Mouse (Mus musculus): ENCODE measurements at regions not wholly inside any gene's neighbourhood (a gene's known extent, or its start where the extent isn't known, plus 50 kb on each side); places are given as distances from the start of the nearest gene placed in this dataset.
A peak's percentile ranks its signal among the peaks of the same experiment; 100 is the strongest.

GRCm38 (mm10) chr13:44360016-44360415, 369.3 kb upstream of the Jarid2 start:
- H3K27me3 ChIP-seq: peaks cover 25% of the 10 kb centered on the region

GRCm38 (mm10) chr13:44360725-44361290, 368.5 kb upstream of the Jarid2 start:
- 32% methylated on average over 15 of the region's 15 CpGs for WGBS
- no peak overlapping the region for H3K27ac ChIP-seq (replicated peaks)

More at GRCm38 (mm10) chr13:44360016-44360415, 369.3 kb upstream of the Jarid2 start:
- no peaks in the 10 kb centered on the region for H3K9me3 ChIP-seq
- ATAC-seq (ENCODE audit: low FRiP score, low read depth): no peak
- H3K4me3 ChIP-seq: no peak overlapping the region
- peaks cover 24% of the 10 kb centered on the region for H3K4me1 ChIP-seq
- H3K27ac ChIP-seq (replicated peaks): no peak overlapping the region
- H3K9ac ChIP-seq (replicated peaks): no peak overlapping the region
- no peaks in the 10 kb centered on the region for H3K36me3 ChIP-seq
- H3K4me2 ChIP-seq (replicated peaks): no peak overlapping the region
- 78% methylated on average over 5 of the region's 5 CpGs for WGBS

GRCm38 (mm10) chr13:44362293-44363005, 366.8 kb upstream of the Jarid2 start:
- no peak overlapping the region for H3K4me2 ChIP-seq (replicated peaks)
- 0 out of 2 replicates have a peak overlapping the region, but pooled peaks have one; percentile 31 for H3K9ac ChIP-seq (replicated peaks)
- H3K4me1 ChIP-seq: peaks cover 21% of the 10 kb centered on the region
- no peak overlapping the region for H3K27ac ChIP-seq (replicated peaks)
- WGBS: 43% methylated on average over 15 of the region's 15 CpGs
- H3K9me3 ChIP-seq: no peaks in the 10 kb centered on the region
- no peaks in the 10 kb centered on the region for H3K36me3 ChIP-seq
- no peak overlapping the region for H3K4me3 ChIP-seq
- H3K27me3 ChIP-seq: peaks cover 25% of the 10 kb centered on the region
- ATAC-seq (ENCODE audit: low FRiP score, low read depth): no peak

More at GRCm38 (mm10) chr13:44360725-44361290, 368.5 kb upstream of the Jarid2 start:
- Histone ChIP-seq H3K4me3 (no peak overlapping the region), H3K36me3 (no peaks in the 10 kb centered on the region), H3K4me2 (replicated peaks) (no peak overlapping the region), H3K9me3 (no peaks in the 10 kb centered on the region), H3K9ac (replicated peaks) (no peak overlapping the region), H3K27me3 (peaks cover 25% of the 10 kb centered on the region), H3K4me1 (peaks cover 21% of the 10 kb centered on the region)
- ATAC-seq (ENCODE audit: low FRiP score, low read depth): no peak

- Histone ChIP-seq H3K27me3 (peaks cover 23% of the 10 kb centered on the region), H3K27ac (replicated peaks) (peak overlapping the region; percentile 10; the same call in 1 of the 2 replicates), H3K4me2 (replicated peaks) (no peak overlapping the region), H3K9ac (replicated peaks) (no peak overlapping the region), H3K36me3 (no peaks in the 10 kb centered on the region), H3K9me3 (no peaks in the 10 kb centered on the region), H3K4me1 (peaks cover 21% of the 10 kb centered on the region), H3K4me3 (no peak overlapping the region)
- ATAC-seq (ENCODE audit: low FRiP score, low read depth): no peak
- 3% methylated on average over 2 of the region's 2 CpGs for WGBS
Observed at GRCm38 (mm10) chr13:44363016-44363415, 366.3 kb upstream of the Jarid2 start.

- peaks cover 7% of the 10 kb centered on the region; the same call in 1 of the 2 replicates for H3K4me1 ChIP-seq
- no peak overlapping the region for H3K4me3 ChIP-seq
- no peak for ATAC-seq (ENCODE audit: low FRiP score, low read depth)
- no peaks in the 10 kb centered on the region for H3K36me3 ChIP-seq
- no peak overlapping the region for H3K27ac ChIP-seq (replicated peaks)
- H3K9me3 ChIP-seq: no peaks in the 10 kb centered on the region
- WGBS: 60% methylated on average over 7 of the region's 7 CpGs
- peaks cover 20% of the 10 kb centered on the region for H3K27me3 ChIP-seq
- H3K9ac ChIP-seq (replicated peaks): no peak overlapping the region
- no peak overlapping the region for H3K4me2 ChIP-seq (replicated peaks)
Observed at GRCm38 (mm10) chr13:44369301-44369700, 360.0 kb upstream of the Jarid2 start.

- Histone ChIP-seq H3K27me3 (peaks cover 29% of the 10 kb centered on the region), H3K4me3 (no peak overlapping the region), H3K36me3 (no peaks in the 10 kb centered on the region), H3K9ac (replicated peaks) (no peak overlapping the region), H3K27ac (replicated peaks) (no peak overlapping the region), H3K9me3 (no peaks in the 10 kb centered on the region), H3K4me1 (peaks cover 32% of the 10 kb centered on the region), H3K4me2 (replicated peaks) (no peak overlapping the region)
- 92% methylated on average over 6 of the region's 6 CpGs for WGBS
- ATAC-seq (ENCODE audit: low FRiP score, low read depth): no peak
Observed at GRCm38 (mm10) chr13:44372361-44372877, 356.9 kb upstream of the Jarid2 start.

- Histone ChIP-seq H3K9me3 (no peaks in the 10 kb centered on the region), H3K27me3 (peaks cover 22% of the 10 kb centered on the region), H3K27ac (replicated peaks) (0 out of 2 replicates have a peak overlapping the region, but pooled peaks have one; percentile 35), H3K36me3 (no peaks in the 10 kb centered on the region), H3K4me1 (peaks cover 25% of the 10 kb centered on the region), H3K9ac (replicated peaks) (no peak overlapping the region), H3K4me3 (no peak overlapping the region), H3K4me2 (replicated peaks) (no peak overlapping the region)
- 13% methylated on average over 13 of the region's 13 CpGs for WGBS
- no peak; the same call in 1 of the 2 replicates for ATAC-seq (ENCODE audit: low FRiP score, low read depth)
Observed at GRCm38 (mm10) chr13:44375476-44376159, 353.7 kb upstream of the Jarid2 start.

- H3K4me2 ChIP-seq (replicated peaks): no peak overlapping the region
Observed at GRCm38 (mm10) chr13:44376160-44376488, 353.1 kb upstream of the Jarid2 start.

GRCm38 (mm10) chr13:44381721-44382450, 347.4 kb upstream of the Jarid2 start:
- Histone ChIP-seq H3K9ac (replicated peaks) (no peak overlapping the region), H3K36me3 (no peaks in the 10 kb centered on the region), H3K4me3 (no peak overlapping the region), H3K4me2 (replicated peaks) (no peak overlapping the region), H3K27ac (replicated peaks) (peak overlapping the region; percentile 62), H3K27me3 (no peaks in the 10 kb centered on the region), H3K9me3 (no peaks in the 10 kb centered on the region), H3K4me1 (peaks cover 21% of the 10 kb centered on the region)
- 24% methylated on average over 7 of the region's 7 CpGs for WGBS
- peak; percentile 44 for ATAC-seq (ENCODE audit: low FRiP score, low read depth)

More at GRCm38 (mm10) chr13:44376160-44376488, 353.1 kb upstream of the Jarid2 start:
- Histone ChIP-seq H3K27me3 (peaks cover 22% of the 10 kb centered on the region), H3K4me3 (no peak overlapping the region), H3K4me1 (peaks cover 25% of the 10 kb centered on the region), H3K9me3 (no peaks in the 10 kb centered on the region), H3K36me3 (no peaks in the 10 kb centered on the region), H3K9ac (replicated peaks) (no peak overlapping the region), H3K27ac (replicated peaks) (0 out of 2 replicates have a peak overlapping the region, but pooled peaks have one; percentile 35)
- 5% methylated on average over 3 of the region's 3 CpGs for WGBS
- no peak for ATAC-seq (ENCODE audit: low FRiP score, low read depth)

- no peaks in the 10 kb centered on the region for H3K9me3 ChIP-seq
- H3K27ac ChIP-seq (replicated peaks): no peak overlapping the region; the same call in 1 of the 2 replicates
- H3K4me1 ChIP-seq: peaks cover 19% of the 10 kb centered on the region; the same call in 1 of the 2 replicates
- no peak for ATAC-seq (ENCODE audit: low FRiP score, low read depth)
- H3K4me2 ChIP-seq (replicated peaks): no peak overlapping the region
- H3K36me3 ChIP-seq: no peaks in the 10 kb centered on the region
- no peak overlapping the region for H3K9ac ChIP-seq (replicated peaks)
- no peak overlapping the region for H3K4me3 ChIP-seq
- whole genome bisulfite sequencing: 75% methylated on average over 11 of the region's 11 CpGs
- H3K27me3 ChIP-seq: no peaks in the 10 kb centered on the region
Observed at GRCm38 (mm10) chr13:44383322-44383721, 346.0 kb upstream of the Jarid2 start.

GRCm38 (mm10) chr13:44386767-44387166, 342.5 kb upstream of the Jarid2 start:
- Histone ChIP-seq H3K27ac (replicated peaks) (no peak overlapping the region), H3K4me1 (peaks cover 12% of the 10 kb centered on the region; the same call in 1 of the 2 replicates), H3K4me3 (no peak overlapping the region), H3K27me3 (no peaks in the 10 kb centered on the region), H3K4me2 (replicated peaks) (no peak overlapping the region), H3K9me3 (no peaks in the 10 kb centered on the region), H3K36me3 (no peaks in the 10 kb centered on the region), H3K9ac (replicated peaks) (no peak overlapping the region)
- ATAC-seq (ENCODE audit: low FRiP score, low read depth): no peak
- WGBS: 92% methylated on average over 8 of the region's 8 CpGs

Data from midbrain, embryonic 12.5 days (tissue).